Comparison of ENCODE assay signal across 15 mouse cellular contexts in the genomic region with DNA sequence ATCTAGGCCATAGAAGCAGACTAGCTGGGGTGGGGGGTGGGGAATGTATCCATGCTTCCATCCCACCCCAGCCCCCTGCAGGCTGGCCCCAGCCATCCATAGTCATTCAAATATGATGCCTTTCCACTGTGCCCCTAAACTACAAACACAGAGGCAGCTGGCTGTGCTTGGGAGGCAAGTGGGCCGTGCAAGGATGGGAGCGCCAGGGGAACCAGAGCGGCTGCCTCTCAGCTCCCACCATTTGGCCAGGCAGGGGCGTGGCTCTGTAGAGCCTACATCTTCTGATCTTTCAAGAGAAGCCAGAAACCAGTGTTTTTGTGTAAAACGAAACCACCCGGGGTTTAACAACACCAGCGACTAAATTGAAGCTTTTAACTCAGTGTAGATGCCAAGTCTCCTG. TPM values are rescaled to one million over a fixed set of nuclear protein-coding genes. Genes with fewer than 3 reads are reported as not detected.
A peak's percentile ranks its signal among the peaks of the same experiment; 100 is the strongest.
DNase-seq lines count a peak whose midpoint lies in the region; ATAC-seq lines count a peak whose summit lies in the region.
"Had no signal": no experiment of that assay in that cellular context is flagged by ENCODE, and none has a peak within 500 bp of the region (broad histone marks: within the 10 kb centered on the region; RNA-seq: fewer than 3 reads in every experiment).

No protein-coding gene starts in this region.

- no peaks in the 10 kb centered on the region for H3K9me3 ChIP-seq in forebrain, embryonic 13.5 days (replicated peaks)
- H3K9me3 ChIP-seq in forebrain, embryonic 11.5 days (ENCODE audit: control insufficient read depth, low read length) = no peaks in the 10 kb centered on the region
- no peaks in the 10 kb centered on the region for H3K9me3 ChIP-seq in midbrain, embryonic 11.5 days (ENCODE audit: control insufficient read depth, low read length)
- no peaks in the 10 kb centered on the region for H3K9me3 ChIP-seq in midbrain, embryonic 16.5 days (replicated peaks; ENCODE audit: control insufficient read depth, low read length, poor library complexity, severe bottlenecking)
- no peaks in the 10 kb centered on the region for H3K9me3 ChIP-seq in embryonic facial prominence, embryonic 11.5 days (replicated peaks; ENCODE audit: control insufficient read depth, low read length)
- H3K9me3 ChIP-seq in midbrain, embryonic 13.5 days = no peaks in the 10 kb centered on the region
- H3K9me3 ChIP-seq: heart, embryonic 10.5 days; liver, embryonic 13.5 days; stomach, embryonic 15.5 days had no signal

- peak; percentile 42; the same call in 1 of the 2 replicates for ATAC-seq in forebrain, embryonic 13.5 days
- no peak for ATAC-seq in forebrain, embryonic 11.5 days (replicated peaks; ENCODE audit: low FRiP score)
- no peak for ATAC-seq in midbrain, embryonic 11.5 days (ENCODE audit: low FRiP score)
- no peak for ATAC-seq in midbrain, embryonic 16.5 days
- no peak for ATAC-seq in embryonic facial prominence, embryonic 11.5 days (replicated peaks; ENCODE audit: insufficient number of reproducible peaks, low FRiP score, low TSS enrichment, low read depth)
- ATAC-seq in midbrain, embryonic 13.5 days = no peak

- H3K27me3 ChIP-seq in forebrain, embryonic 13.5 days = peaks cover 8% of the 10 kb centered on the region; the same call in 1 of the 2 replicates
- peaks cover 4% of the 10 kb centered on the region; the same call in 1 of the 2 replicates for H3K27me3 ChIP-seq in forebrain, embryonic 11.5 days (ENCODE audit: control insufficient read depth, insufficient read depth, low read length)
- H3K27me3 ChIP-seq in midbrain, embryonic 11.5 days (ENCODE audit: control insufficient read depth, insufficient read depth, low read length) = peaks cover 4% of the 10 kb centered on the region
- 0 out of 2 replicates have a peak, but pooled peaks cover 3% of the 10 kb centered on the region for H3K27me3 ChIP-seq in midbrain, embryonic 16.5 days (ENCODE audit: control insufficient read depth, insufficient read depth, low read depth, low read length)
- H3K27me3 ChIP-seq in embryonic facial prominence, embryonic 11.5 days (ENCODE audit: control insufficient read depth, insufficient read depth, low read length) = peaks cover 8% of the 10 kb centered on the region; the same call in 1 of the 2 replicates
- H3K27me3 ChIP-seq in midbrain, embryonic 13.5 days = peaks cover 17% of the 10 kb centered on the region; the same call in 1 of the 2 replicates

- 16% methylated on average over 7 of the region's 7 CpGs for WGBS in forebrain, embryonic 13.5 days
- WGBS in forebrain, embryonic 11.5 days = 27% methylated on average over 7 of the region's 7 CpGs
- WGBS in midbrain, embryonic 11.5 days = 14% methylated on average over 7 of the region's 7 CpGs
- WGBS in midbrain, embryonic 16.5 days = 8% methylated on average over 7 of the region's 7 CpGs
- 25% methylated on average over 7 of the region's 7 CpGs for WGBS in embryonic facial prominence, embryonic 11.5 days
- 7% methylated on average over 7 of the region's 7 CpGs for WGBS in midbrain, embryonic 13.5 days

- H3K9ac ChIP-seq in forebrain, embryonic 13.5 days = no peak overlapping the region
- no peak overlapping the region for H3K9ac ChIP-seq in forebrain, embryonic 11.5 days (ENCODE audit: low read length)
- no peak overlapping the region for H3K9ac ChIP-seq in midbrain, embryonic 11.5 days (ENCODE audit: low read length)
- H3K9ac ChIP-seq in midbrain, embryonic 16.5 days (ENCODE audit: low read depth, low read length) = no peak overlapping the region
- H3K9ac ChIP-seq in embryonic facial prominence, embryonic 11.5 days (replicated peaks; ENCODE audit: low read length) = no peak overlapping the region
- 0 out of 2 replicates have a peak overlapping the region, but pooled peaks have one; percentile 10 for H3K9ac ChIP-seq in midbrain, embryonic 13.5 days (replicated peaks)
- H3K9ac ChIP-seq: liver, embryonic 13.5 days; stomach, embryonic 15.5 days had no signal

- peaks cover 38% of the 10 kb centered on the region for H3K4me1 ChIP-seq in forebrain, embryonic 13.5 days
- H3K4me1 ChIP-seq in forebrain, embryonic 11.5 days (replicated peaks; ENCODE audit: control insufficient read depth, insufficient read depth, low read length) = peaks cover 18% of the 10 kb centered on the region
- H3K4me1 ChIP-seq in midbrain, embryonic 11.5 days (ENCODE audit: control insufficient read depth, insufficient read depth, low read length) = peaks cover 21% of the 10 kb centered on the region
- peaks cover 6% of the 10 kb centered on the region for H3K4me1 ChIP-seq in midbrain, embryonic 16.5 days (ENCODE audit: control insufficient read depth, insufficient read depth, low read length)
- no peaks in the 10 kb centered on the region; the same call in 1 of the 2 replicates for H3K4me1 ChIP-seq in embryonic facial prominence, embryonic 11.5 days (ENCODE audit: control insufficient read depth, insufficient read depth, low read length)
- H3K4me1 ChIP-seq in midbrain, embryonic 13.5 days (replicated peaks) = peaks cover 35% of the 10 kb centered on the region

- DNase-seq in forebrain, embryonic 11.5 days (ENCODE audit: low spot score) = no peak
- no peak for DNase-seq in midbrain, embryonic 11.5 days (ENCODE audit: low spot score, missing footprints)
- DNase-seq in embryonic facial prominence, embryonic 11.5 days (ENCODE audit: low spot score) = peak; percentile 41
- no peak for DNase-seq in adrenal gland, postnatal 10 days
- no peak for DNase-seq in frontal cortex, adult 2 months (ENCODE audit: extremely low spot score in 1 of 2, low spot score in 1 of 2)
- DNase-seq: adrenal gland, postnatal 14 days; heart, postnatal 4 days; kidney, adult 8-10 months; liver, embryonic 13.5 days; lung, postnatal 14 days had no signal

- H3K27ac ChIP-seq in forebrain, embryonic 13.5 days = no peak overlapping the region
- H3K27ac ChIP-seq in forebrain, embryonic 11.5 days (ENCODE audit: low read depth, low read length) = no peak overlapping the region
- H3K27ac ChIP-seq in midbrain, embryonic 11.5 days (ENCODE audit: low read depth, low read length) = peak overlapping the region; percentile 11; the same call in 1 of the 2 replicates
- H3K27ac ChIP-seq in midbrain, embryonic 16.5 days (ENCODE audit: low read length) = no peak overlapping the region
- no peak overlapping the region for H3K27ac ChIP-seq in embryonic facial prominence, embryonic 11.5 days (replicated peaks; ENCODE audit: low read depth, low read length)
- H3K27ac ChIP-seq in midbrain, embryonic 13.5 days = peak overlapping the region; percentile 39; the same call in 1 of the 2 replicates
- H3K27ac ChIP-seq: heart, embryonic 10.5 days; liver, embryonic 13.5 days; stomach, embryonic 15.5 days had no signal

- H3K4me3 ChIP-seq in forebrain, embryonic 13.5 days = no peak overlapping the region
- no peak overlapping the region for H3K4me3 ChIP-seq in forebrain, embryonic 11.5 days (ENCODE audit: low read depth, low read length)
- H3K4me3 ChIP-seq in midbrain, embryonic 11.5 days (ENCODE audit: low read depth, low read length) = no peak overlapping the region
- H3K4me3 ChIP-seq in midbrain, embryonic 16.5 days (ENCODE audit: low read depth, low read length) = no peak overlapping the region
- H3K4me3 ChIP-seq in embryonic facial prominence, embryonic 11.5 days (ENCODE audit: low read depth, low read length) = no peak overlapping the region
- no peak overlapping the region for H3K4me3 ChIP-seq in midbrain, embryonic 13.5 days (replicated peaks)
- H3K4me3 ChIP-seq: heart, embryonic 10.5 days; liver, embryonic 13.5 days; stomach, embryonic 15.5 days had no signal

- no peaks in the 10 kb centered on the region for H3K36me3 ChIP-seq in forebrain, embryonic 13.5 days (ENCODE audit: poor library complexity, severe bottlenecking)
- no peaks in the 10 kb centered on the region for H3K36me3 ChIP-seq in forebrain, embryonic 11.5 days (ENCODE audit: control insufficient read depth, insufficient read depth, low read length)
- no peaks in the 10 kb centered on the region for H3K36me3 ChIP-seq in midbrain, embryonic 11.5 days (ENCODE audit: control insufficient read depth, insufficient read depth, low read length)
- no peaks in the 10 kb centered on the region for H3K36me3 ChIP-seq in midbrain, embryonic 16.5 days (ENCODE audit: control insufficient read depth, insufficient read depth, low read length)
- H3K36me3 ChIP-seq in embryonic facial prominence, embryonic 11.5 days (replicated peaks; ENCODE audit: control insufficient read depth, insufficient read depth, low read depth, low read length) = no peaks in the 10 kb centered on the region
- no peaks in the 10 kb centered on the region for H3K36me3 ChIP-seq in midbrain, embryonic 13.5 days
- H3K36me3 ChIP-seq: heart, embryonic 10.5 days; liver, embryonic 13.5 days; stomach, embryonic 15.5 days had no signal

- H3K4me2 ChIP-seq in forebrain, embryonic 13.5 days = no peak overlapping the region
- H3K4me2 ChIP-seq in forebrain, embryonic 11.5 days (ENCODE audit: low read depth, low read length, severe bottlenecking) = no peak overlapping the region
- H3K4me2 ChIP-seq in midbrain, embryonic 11.5 days = no peak overlapping the region
- no peak overlapping the region for H3K4me2 ChIP-seq in midbrain, embryonic 16.5 days (ENCODE audit: low read length)
- no peak overlapping the region for H3K4me2 ChIP-seq in embryonic facial prominence, embryonic 11.5 days (ENCODE audit: low read depth, low read length)
- H3K4me2 ChIP-seq in midbrain, embryonic 13.5 days (replicated peaks) = no peak overlapping the region
- H3K4me2 ChIP-seq: liver, embryonic 13.5 days; stomach, embryonic 15.5 days had no signal

RNA-seq across cellular contexts. Expression of a gene that starts 4.7 kb away (rescaled TPM):
- 10.5 and 11.2 TPM in 2 replicates for polyA plus RNA-seq in forebrain, embryonic 13.5 days (2015; fragmentation: Nextera tagmentation; extraction: Ambion mirVana)
- polyA plus RNA-seq in forebrain, embryonic 11.5 days (2014; fragmentation: Nextera tagmentation; extraction: Ambion mirVana) = 16.1 and 18.1 TPM in 2 replicates
- polyA plus RNA-seq in midbrain, embryonic 11.5 days (2014; fragmentation: Nextera tagmentation; extraction: Ambion mirVana) = 23.7 and 24.5 TPM in 2 replicates
- polyA plus RNA-seq in midbrain, embryonic 16.5 days (2015; fragmentation: Nextera tagmentation; extraction: Ambion mirVana) = 9.1 and 12.1 TPM in 2 replicates
- polyA plus RNA-seq in embryonic facial prominence, embryonic 11.5 days (2014; fragmentation: Nextera tagmentation; extraction: Ambion mirVana) = 9.9 and 10.8 TPM in 2 replicates
- polyA plus RNA-seq in midbrain, embryonic 13.5 days (2015; fragmentation: Nextera tagmentation; extraction: Ambion mirVana) = 8.0 and 9.3 TPM in 2 replicates
- total RNA-seq in adrenal gland, postnatal 10 days (2021) = 10 to 100 TPM; 11.5 to 19.7 TPM
- 12.3 and 13.5 TPM in 2 replicates for polyA plus RNA-seq in frontal cortex, adult 2 months (2012; rRNA removed)

Comparison
In these comparisons a context has a peak if more than half of its experiments do, and no peak if none do; other contexts are left out.
1. H3K27ac ChIP-seq: peak in midbrain, embryonic 11.5 days (single experiment) and midbrain, embryonic 13.5 days (single experiment); none in forebrain, embryonic 13.5 days (single experiment), forebrain, embryonic 11.5 days (single experiment), midbrain, embryonic 16.5 days (single experiment) and embryonic facial prominence, embryonic 11.5 days (single experiment).